Mouse (Mus musculus): Measurements from ENCODE around the gene Nosip.

GRCm38 (mm10) chr7:45053117-45053930, 8.9 kb upstream of the Nosip start:
- TF ChIP-seq TAL1 (IDR thresholded peaks at IDR 0.05; ENCODE audit: low read length) = no peak
- TF ChIP-seq GATA1 (IDR thresholded peaks at IDR 0.05; ENCODE audit: low read length) = no peak
